Mouse (Mus musculus) lung, adult 2 months (tissue): ENCODE results near the gene Wnt7b.

ENCODE experiments used
- CTCF ChIP-seq: fragments of 200-500 bp; IDR thresholded peaks from 2 replicates; pipeline ENCODE4 v1.5.1; 2011; ENCODE audit warnings: mild to moderate bottlenecking, low read length, control low read depth; ENCODE audit not compliant: insufficient read depth
- POLR2A ChIP-seq: fragments of 200-500 bp; IDR thresholded peaks from 2 replicates; pipeline ENCODE4 v1.6.1; 2011; ENCODE audit warnings: low read depth, mild to moderate bottlenecking, control low read depth, low read length, borderline replicate concordance; ENCODE audit errors: extremely low read depth

- TF ChIP-seq CTCF, result no peak
- TF ChIP-seq POLR2A, result peak; percentile 47; the same call in 1 of the 2 replicates
These were observed 29.6 kb upstream of the Wnt7b start for GRCm38 (mm10) chr15:85611701-85612520.
